Mouse (Mus musculus) midbrain, embryonic 14.5 days (tissue): ENCODE measurements around the gene Cebpz. TPM values are rescaled to one million over a fixed set of nuclear protein-coding genes. Genes with fewer than 3 reads are reported as not detected.

ENCODE experiments used
- ATAC-seq: fragments of 200-750 bp; cut with Nextera tagmentation; 2 replicates; pipeline ENCODE4 v1.8.0; 2017; ENCODE audit warnings: moderate number of reproducible peaks, moderate library complexity; ENCODE audit not compliant: low FRiP score, low TSS enrichment
- DNase-seq: peaks from one replicate; pipeline ENCODE4 v3.0.0-alpha.2; 2015
- H3K27ac ChIP-seq: fragments of 300-500 bp; sonication (generic); replicated peaks from 2 replicates; pipeline ENCODE4 v1.5.1; 2014; ENCODE audit warnings: mild to moderate bottlenecking, low read depth, low read length, moderate library complexity
- H3K27me3 ChIP-seq: fragments of 300-500 bp; sonication (generic); 2 replicates; pipeline ENCODE4 v1.6.1; 2014; ENCODE audit warnings: low read length, control low read depth, mixed read lengths; ENCODE audit not compliant: control insufficient read depth, insufficient read depth
- H3K36me3 ChIP-seq: fragments of 300-500 bp; sonication (generic); 2 replicates; pipeline ENCODE4 v1.6.1; 2014; ENCODE audit warnings: low read length, control low read depth; ENCODE audit not compliant: control insufficient read depth, insufficient read depth
- H3K4me1 ChIP-seq: fragments of 300-500 bp; sonication (generic); 2 replicates; pipeline ENCODE4 v1.6.1; 2014; ENCODE audit warnings: mild to moderate bottlenecking, antibody characterized with exemption, low read length, control low read depth; ENCODE audit not compliant: control insufficient read depth, insufficient read depth
- H3K4me2 ChIP-seq: fragments of 300-500 bp; sonication (generic); 2 replicates; pipeline ENCODE4 v1.6.1; 2014; ENCODE audit warnings: mild to moderate bottlenecking, low read length, moderate library complexity
- H3K4me3 ChIP-seq: fragments of 300-500 bp; sonication (generic); replicated peaks from 2 replicates; pipeline ENCODE4 v1.5.1; 2014; ENCODE audit warnings: low read depth, low read length
- H3K9ac ChIP-seq: fragments of 300-500 bp; sonication (generic); replicated peaks from 2 replicates; pipeline ENCODE4 v1.6.1; 2014; ENCODE audit warnings: mild to moderate bottlenecking, low read length, moderate library complexity
- H3K9me3 ChIP-seq: fragments of 300-500 bp; sonication (generic); 2 replicates; pipeline ENCODE4 v1.6.1; 2016; ENCODE audit warnings: low read length, control low read depth, mixed read lengths; ENCODE audit not compliant: control insufficient read depth
- WGBS: fragments of 180-500 bp; shearing (Covaris S2); extraction: QIAGEN DNeasy Blood & Tissue Kit; methylation state at CpG from one replicate; pipeline ENCODE4 v1.1.7; 2014; 5-methylcytosine and 5-hydroxymethylcytosine counted together
- polyA plus RNA-seq: library from polyadenylated mRNA; unstranded; fragments of >200 nt; fragmentation: Nextera tagmentation; extraction: Ambion mirVana; gene quantifications from 2 replicates; pipeline ENCODE4 v1.2.1, GENCODE M21; 2014

Cebpz gene
- polyA plus RNA-seq, 1 experiment from 2014 or later = 48.8 TPM

DNA sequence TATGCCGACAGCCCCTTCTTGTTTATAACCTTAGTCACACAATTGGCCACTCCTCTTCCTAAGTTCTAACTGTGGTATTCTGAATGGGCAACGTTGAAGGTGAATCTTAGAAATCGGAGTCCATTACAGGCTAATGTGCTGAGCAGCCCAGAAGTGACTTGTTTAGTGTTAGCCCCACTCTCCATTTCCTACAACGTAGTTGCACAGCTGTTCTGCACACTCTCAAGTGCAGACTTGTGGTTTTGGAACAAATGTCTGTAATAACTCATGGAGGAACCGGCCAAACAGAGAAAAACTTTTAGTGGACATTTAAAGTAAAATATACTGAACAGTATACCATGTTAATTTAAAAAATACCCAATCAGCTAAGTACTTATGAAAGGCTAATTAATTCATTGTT, 15.2 kb upstream of the Cebpz start:
- no peak overlapping the region for H3K4me2 ChIP-seq
- no peaks in the 10 kb centered on the region for H3K9me3 ChIP-seq
- no peaks in the 10 kb centered on the region for H3K4me1 ChIP-seq
- no peak overlapping the region for H3K27ac ChIP-seq
- ATAC-seq = no peak
- H3K27me3 ChIP-seq = no peaks in the 10 kb centered on the region
- no peak overlapping the region for H3K9ac ChIP-seq
- no peak for DNase-seq
- H3K4me3 ChIP-seq = no peak overlapping the region
- H3K36me3 ChIP-seq = peaks cover 81% of the 10 kb centered on the region
- 94% methylated on average over 5 of the region's 5 CpGs for WGBS

DNA sequence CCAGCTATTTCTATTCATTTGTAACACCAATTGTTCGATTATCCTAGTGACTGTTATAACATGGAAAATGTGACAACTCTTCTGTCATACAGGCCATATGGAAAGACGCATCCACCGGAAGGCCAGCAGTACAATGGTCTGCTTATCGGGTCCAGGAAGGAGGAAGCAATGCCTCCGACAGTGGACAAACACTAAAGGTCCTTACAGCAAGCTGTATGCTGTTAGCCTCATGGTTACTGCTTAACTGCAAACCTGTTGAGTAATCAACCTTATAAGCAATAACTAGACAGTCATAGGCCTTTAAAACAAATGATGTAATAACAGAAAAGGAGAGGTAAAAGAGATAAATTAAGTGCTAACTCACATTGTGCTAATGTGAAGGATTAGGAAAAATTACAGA, 14.4 kb upstream of the Cebpz start:
- Histone ChIP-seq H3K36me3 (peaks cover 82% of the 10 kb centered on the region), H3K4me1 (no peaks in the 10 kb centered on the region), H3K27ac (no peak overlapping the region), H3K9me3 (no peaks in the 10 kb centered on the region), H3K27me3 (no peaks in the 10 kb centered on the region), H3K4me3 (no peak overlapping the region), H3K4me2 (no peak overlapping the region), H3K9ac (no peak overlapping the region)
- no peak for ATAC-seq
- no peak for DNase-seq
- 96% methylated on average over 5 of the region's 5 CpGs for WGBS

DNA sequence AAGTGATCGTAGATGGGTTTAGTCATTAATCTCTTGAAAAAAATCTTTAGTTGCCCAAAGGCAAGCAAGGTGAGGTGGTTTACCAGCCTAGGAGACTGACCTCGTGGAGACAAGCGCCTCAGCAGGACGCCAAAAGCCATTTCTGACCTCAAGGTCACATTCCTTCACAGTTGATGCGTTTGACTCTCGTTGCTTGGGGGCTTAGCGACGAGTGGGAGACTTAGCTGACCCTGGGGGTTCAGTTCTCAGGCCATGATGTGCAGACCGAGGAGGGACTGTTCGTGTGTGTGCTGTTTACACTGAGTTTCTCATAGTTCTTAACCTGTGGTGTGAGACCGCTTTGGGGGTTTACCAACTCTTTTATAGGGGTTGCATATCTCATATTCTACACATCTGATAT, 5.7 kb upstream of the Cebpz start:
- H3K4me2 ChIP-seq = no peak overlapping the region
- no peak overlapping the region for H3K27ac ChIP-seq
- H3K4me3 ChIP-seq = no peak overlapping the region
- H3K27me3 ChIP-seq = no peaks in the 10 kb centered on the region
- no peaks in the 10 kb centered on the region for H3K9me3 ChIP-seq
- no peak for DNase-seq
- no peak overlapping the region for H3K9ac ChIP-seq
- ATAC-seq = no peak
- H3K4me1 ChIP-seq = peaks cover 4% of the 10 kb centered on the region
- peaks cover 46% of the 10 kb centered on the region for H3K36me3 ChIP-seq
- WGBS = 52% methylated on average over 11 of the region's 11 CpGs

DNA sequence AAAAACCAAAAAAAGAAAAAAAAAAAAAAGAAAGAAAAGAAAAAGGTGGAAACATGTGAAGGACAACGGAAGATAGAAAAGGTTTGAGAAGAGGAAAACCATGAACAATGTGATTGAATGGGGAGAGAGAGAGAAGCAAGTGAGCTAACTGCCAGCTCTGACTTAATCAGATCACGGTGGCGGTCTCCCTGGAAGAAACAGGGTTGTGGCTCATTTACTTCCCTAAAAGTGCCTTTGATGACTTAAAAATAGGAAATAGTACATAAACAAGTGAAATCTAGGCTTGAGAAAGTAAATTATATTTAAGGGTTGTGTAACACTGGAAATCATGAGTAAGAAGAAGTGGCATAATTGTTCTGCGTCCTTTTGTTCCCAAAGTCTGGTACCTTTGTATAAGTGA, 2.1 kb upstream of the Cebpz start:
- Histone ChIP-seq H3K4me3 (no peak overlapping the region), H3K27me3 (no peaks in the 10 kb centered on the region), H3K9ac (no peak overlapping the region), H3K9me3 (no peaks in the 10 kb centered on the region), H3K4me1 (peaks cover 11% of the 10 kb centered on the region), H3K36me3 (peaks cover 38% of the 10 kb centered on the region), H3K4me2 (no peak overlapping the region), H3K27ac (no peak overlapping the region)
- DNase-seq (no peak), ATAC-seq (no peak)
- WGBS = 91% methylated on average over 4 of the region's 4 CpGs

DNA sequence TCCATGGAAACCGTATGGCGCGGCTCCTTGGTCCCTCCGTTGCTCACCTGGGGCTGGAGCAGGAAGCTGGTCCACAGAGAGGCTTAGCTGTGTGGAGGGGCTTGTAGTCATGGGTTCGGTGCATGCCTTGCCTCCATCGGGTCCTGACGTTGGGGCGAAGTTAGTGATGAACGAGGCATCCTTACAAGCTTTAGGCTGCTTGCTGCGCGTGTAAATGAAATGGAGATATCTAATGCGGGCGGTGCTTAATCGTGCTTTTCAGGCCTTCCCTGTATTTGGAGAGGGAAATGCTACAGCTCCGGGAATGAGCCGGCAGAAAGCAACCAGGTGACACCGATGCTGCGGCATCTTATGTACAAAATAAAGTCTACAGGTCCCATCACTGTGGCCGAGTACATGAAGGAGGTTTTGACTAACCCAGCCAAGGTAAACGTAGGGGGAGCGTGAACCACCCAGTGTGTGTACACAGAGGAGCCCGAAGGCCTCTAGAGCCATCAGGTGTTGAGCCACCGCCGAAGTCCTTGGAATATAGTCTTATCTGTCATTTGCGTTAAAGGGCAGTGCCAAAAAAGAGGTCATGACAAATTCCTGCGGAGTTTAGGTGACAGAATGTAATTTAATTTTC, 475 bp upstream of the Cebpz start:
- 8% methylated on average over 26 of the region's 26 CpGs for WGBS
- Histone ChIP-seq H3K36me3 (peaks cover 42% of the 10 kb centered on the region), H3K27ac (peak overlapping the region; percentile 73), H3K4me2 (peak overlapping the region; percentile 60), H3K4me1 (peaks cover 16% of the 10 kb centered on the region), H3K9ac (peak overlapping the region; percentile 75), H3K9me3 (no peaks in the 10 kb centered on the region), H3K27me3 (no peaks in the 10 kb centered on the region), H3K4me3 (peak overlapping the region; percentile 87)
- DNase-seq (no peak), ATAC-seq (peak; percentile 32; the same call in 1 of the 2 replicates)

DNA sequence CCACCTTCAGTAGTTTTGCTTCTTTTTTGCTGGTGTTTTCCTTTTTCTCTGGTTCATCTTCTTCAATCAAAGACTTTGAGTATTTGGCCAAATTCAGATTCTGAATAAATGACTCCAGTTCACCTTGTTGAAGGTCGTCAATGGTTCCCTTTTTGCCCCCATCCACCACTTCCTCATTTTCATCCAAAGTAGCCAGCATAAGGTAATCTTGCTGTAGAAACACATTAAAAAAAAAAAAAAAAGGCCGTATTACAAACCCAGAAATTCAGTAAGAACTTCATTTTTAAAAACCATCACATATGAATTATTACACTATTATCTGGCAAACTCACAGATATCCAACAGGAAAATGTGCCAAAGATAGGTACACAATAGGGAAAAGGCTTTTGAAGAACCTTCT, 1.0 kb downstream of the Cebpz start:
- Histone ChIP-seq H3K4me2 (peak overlapping the region; percentile 60), H3K36me3 (peaks cover 46% of the 10 kb centered on the region), H3K27me3 (no peaks in the 10 kb centered on the region), H3K4me3 (peak overlapping the region; percentile 87), H3K27ac (no peak overlapping the region), H3K4me1 (peaks cover 16% of the 10 kb centered on the region), H3K9me3 (no peaks in the 10 kb centered on the region), H3K9ac (peak overlapping the region; percentile 75; the same call in 1 of the 2 replicates)
- DNase-seq (no peak), ATAC-seq (no peak)
- WGBS = 97% methylated on average over 2 of the region's 2 CpGs

DNA sequence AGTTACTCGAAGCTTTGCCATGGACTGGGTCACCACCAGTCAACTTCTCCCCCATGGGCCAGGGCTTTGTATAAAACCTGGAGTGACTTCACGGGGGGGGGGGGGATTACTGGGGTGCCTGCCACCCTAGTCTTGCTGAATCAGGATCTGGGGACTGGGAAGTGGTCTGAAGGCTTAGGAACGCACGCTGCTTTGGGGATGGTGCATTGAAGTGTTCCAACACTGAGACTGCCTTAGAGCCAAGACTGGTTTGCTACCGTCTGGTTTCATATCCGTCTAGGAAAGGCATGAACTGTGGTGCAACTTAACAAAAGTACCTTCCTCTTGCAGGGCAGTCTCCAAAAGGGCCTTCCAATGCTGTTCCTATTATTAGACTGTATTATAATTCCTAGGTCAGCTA, 19.2 kb downstream of the Cebpz start:
- Histone ChIP-seq H3K36me3 (peaks cover 42% of the 10 kb centered on the region), H3K4me3 (peak overlapping the region; percentile 60; the same call in 1 of the 2 replicates), H3K27ac (no peak overlapping the region), H3K9me3 (no peaks in the 10 kb centered on the region), H3K27me3 (no peaks in the 10 kb centered on the region), H3K4me1 (peaks cover 13% of the 10 kb centered on the region), H3K4me2 (peak overlapping the region; percentile 79), H3K9ac (no peak overlapping the region)
- DNase-seq (no peak), ATAC-seq (no peak)
- WGBS = 46% methylated on average over 6 of the region's 6 CpGs

DNA sequence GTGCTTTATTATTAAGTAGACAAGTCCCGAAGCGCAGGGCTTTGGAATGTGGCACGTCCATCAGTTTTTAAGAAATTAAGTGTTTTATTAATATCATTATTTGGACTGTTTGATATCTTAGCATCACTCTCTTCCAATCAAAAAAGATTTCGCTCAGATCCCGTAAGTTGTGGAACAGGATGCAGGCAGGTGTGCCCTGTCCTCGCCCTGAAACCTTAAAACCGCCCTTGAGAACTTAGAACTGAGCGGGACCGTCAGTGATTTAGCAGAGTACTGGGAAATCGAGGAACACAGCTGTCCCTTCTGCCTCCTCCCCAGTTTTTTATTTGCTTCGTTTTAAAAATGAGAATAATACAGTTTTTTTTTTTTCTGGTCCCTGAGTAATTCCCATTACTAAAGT, 20.0 kb downstream of the Cebpz start:
- no peaks in the 10 kb centered on the region for H3K27me3 ChIP-seq
- no peaks in the 10 kb centered on the region for H3K9me3 ChIP-seq
- 3% methylated on average over 11 of the region's 11 CpGs for WGBS
- ATAC-seq = 0 out of 2 replicates have a peak, but pooled peaks have one; percentile 4
- peak overlapping the region; percentile 78 for H3K27ac ChIP-seq
- H3K4me3 ChIP-seq = peak overlapping the region; percentile 60
- DNase-seq = no peak
- H3K4me2 ChIP-seq = peak overlapping the region; percentile 79
- peak overlapping the region; percentile 70 for H3K9ac ChIP-seq
- H3K4me1 ChIP-seq = peaks cover 13% of the 10 kb centered on the region
- H3K36me3 ChIP-seq = peaks cover 35% of the 10 kb centered on the region

DNA sequence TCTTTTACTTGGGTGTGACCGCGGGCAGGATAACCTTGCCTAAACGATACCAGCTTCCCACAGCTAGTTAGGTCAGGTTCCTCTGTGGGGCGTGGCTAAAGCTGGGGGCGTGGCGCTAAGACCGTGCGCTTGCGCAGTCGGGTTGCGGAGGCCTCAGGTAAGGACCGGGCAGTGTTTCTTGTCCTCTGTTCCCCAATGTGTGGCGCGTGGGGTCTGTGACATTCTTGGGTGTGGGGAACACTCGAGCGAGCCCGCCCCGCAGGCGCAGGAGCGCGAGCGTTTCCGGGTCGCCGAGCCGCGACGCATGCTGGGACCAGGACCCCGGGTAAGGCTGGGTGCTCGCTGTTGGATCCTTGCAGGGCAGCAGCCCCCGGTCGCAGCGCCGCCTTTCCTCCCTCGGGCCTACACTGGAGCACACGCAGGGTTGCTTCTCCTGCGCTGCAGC, 20.5 kb downstream of the Cebpz start, which contains the start of gene Cebpzos:
TSS of gene Cebpzos (plus strand) at position 132 of the 445 bp plus-strand sequence.
- H3K9me3 ChIP-seq = no peaks in the 10 kb centered on the region
- peaks cover 13% of the 10 kb centered on the region for H3K4me1 ChIP-seq
- WGBS = under 1% methylated on average over 37 of the region's 37 CpGs
- no peaks in the 10 kb centered on the region for H3K27me3 ChIP-seq
- peak within 1 kb of the TSS; percentile 60 for H3K4me3 ChIP-seq
- peaks cover 30% of the 10 kb centered on the region for H3K36me3 ChIP-seq
- H3K27ac ChIP-seq = peak within 1 kb of the TSS; percentile 78
- DNase-seq (peak; percentile 94), ATAC-seq (peak; percentile 93)
- peak within 1 kb of the TSS; percentile 70 for H3K9ac ChIP-seq
- peak within 1 kb of the TSS; percentile 79 for H3K4me2 ChIP-seq
